Mouse (Mus musculus) neural tube, embryonic 14.5 days (tissue): ENCODE data around the gene Rflna. TPM values are rescaled to one million over a fixed set of nuclear protein-coding genes. Genes with fewer than 3 reads are reported as not detected.

Source experiments
- ATAC-seq: fragments of 200-750 bp; cut with Nextera tagmentation; 2 replicates; pipeline ENCODE4 v1.8.0; 2017; ENCODE audit warnings: low read depth, mild to moderate bottlenecking, moderate TSS enrichment, moderate library complexity
- H3K27ac ChIP-seq: fragments of 300-500 bp; sonication (generic); 2 replicates; pipeline ENCODE4 v1.5.1; 2014; ENCODE audit warnings: low read depth, mild to moderate bottlenecking, control low read depth, low read length, moderate library complexity, mixed read lengths
- H3K27me3 ChIP-seq: fragments of 300-500 bp; sonication (generic); 2 replicates; pipeline ENCODE4 v1.6.1; 2014; ENCODE audit warnings: low read length; ENCODE audit not compliant: control insufficient read depth, insufficient read depth
- H3K36me3 ChIP-seq: fragments of 300-500 bp; sonication (generic); 2 replicates; pipeline ENCODE4 v1.6.1; 2014; ENCODE audit warnings: low read length, mixed read lengths; ENCODE audit not compliant: control insufficient read depth, insufficient read depth
- H3K4me1 ChIP-seq: fragments of 300-500 bp; sonication (generic); 2 replicates; pipeline ENCODE4 v1.6.1; 2014; ENCODE audit warnings: low read length; ENCODE audit not compliant: control insufficient read depth, insufficient read depth
- H3K4me2 ChIP-seq: fragments of 300-500 bp; sonication (generic); 2 replicates; pipeline ENCODE4 v1.6.1; 2014; ENCODE audit warnings: mild to moderate bottlenecking, low read depth, low read length, control low read depth
- H3K4me3 ChIP-seq: fragments of 300-500 bp; sonication (generic); 2 replicates; pipeline ENCODE4 v1.5.1; 2014; ENCODE audit warnings: low read depth, low read length, control low read depth, mixed read lengths
- H3K9ac ChIP-seq: fragments of 300-500 bp; sonication (generic); replicated peaks from 2 replicates; pipeline ENCODE4 v1.6.1; 2014; ENCODE audit warnings: low read depth, mild to moderate bottlenecking, control low read depth, low read length, mixed read lengths
- H3K9me3 ChIP-seq: fragments of 300-500 bp; sonication (generic); 2 replicates; pipeline ENCODE4 v1.6.1; 2016; ENCODE audit warnings: low read length; ENCODE audit not compliant: control insufficient read depth
- WGBS: fragments of 180-500 bp; shearing (Covaris S2); extraction: QIAGEN DNeasy Blood & Tissue Kit; methylation state at CpG from one replicate; pipeline ENCODE4 v1.1.7; 2014; 5-methylcytosine and 5-hydroxymethylcytosine counted together
- polyA plus RNA-seq: library from polyadenylated mRNA; unstranded; fragments of >200 nt; fragmentation: Nextera tagmentation; extraction: Ambion mirVana; gene quantifications from 2 replicates; pipeline ENCODE4 v1.2.1, GENCODE M21; 2014

Gene Rflna
- polyA plus RNA-seq, 1 experiment from 2014 or later: 5.6 TPM

DNA sequence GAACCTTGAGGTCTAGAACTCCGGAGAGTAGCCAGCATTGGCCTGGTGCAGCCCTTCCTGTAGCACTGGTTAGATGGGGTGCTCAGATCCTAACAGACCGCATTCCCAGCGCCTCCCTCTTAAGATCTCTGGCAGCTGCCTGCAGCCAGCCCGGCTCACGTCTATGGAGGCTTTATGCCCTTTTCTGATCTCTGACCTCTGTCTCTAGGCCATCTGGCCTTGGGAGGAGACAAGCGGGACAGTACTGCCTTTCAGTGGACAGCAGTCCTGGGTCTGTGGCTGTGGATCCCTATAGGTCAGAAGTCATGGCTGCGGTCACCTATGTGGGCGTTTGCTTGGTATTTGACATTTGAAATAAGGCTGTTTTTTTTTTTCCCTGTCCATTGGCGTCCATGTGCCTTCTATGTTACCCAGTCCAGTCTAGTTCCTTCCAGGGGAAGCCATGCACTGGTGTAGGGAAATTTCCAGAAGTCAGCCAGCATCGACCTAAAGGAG, 2.2 kb upstream of the Rflna start:
- no peaks in the 10 kb centered on the region for H3K36me3 ChIP-seq
- 60% methylated on average over 10 of the region's 10 CpGs for WGBS
- H3K27ac ChIP-seq: no peak overlapping the region
- H3K4me2 ChIP-seq: no peak overlapping the region
- H3K9me3 ChIP-seq: no peaks in the 10 kb centered on the region
- no peak overlapping the region for H3K9ac ChIP-seq
- ATAC-seq: no peak
- peaks cover 8% of the 10 kb centered on the region; the same call in 1 of the 2 replicates for H3K4me1 ChIP-seq
- no peaks in the 10 kb centered on the region for H3K27me3 ChIP-seq
- H3K4me3 ChIP-seq: no peak overlapping the region

DNA sequence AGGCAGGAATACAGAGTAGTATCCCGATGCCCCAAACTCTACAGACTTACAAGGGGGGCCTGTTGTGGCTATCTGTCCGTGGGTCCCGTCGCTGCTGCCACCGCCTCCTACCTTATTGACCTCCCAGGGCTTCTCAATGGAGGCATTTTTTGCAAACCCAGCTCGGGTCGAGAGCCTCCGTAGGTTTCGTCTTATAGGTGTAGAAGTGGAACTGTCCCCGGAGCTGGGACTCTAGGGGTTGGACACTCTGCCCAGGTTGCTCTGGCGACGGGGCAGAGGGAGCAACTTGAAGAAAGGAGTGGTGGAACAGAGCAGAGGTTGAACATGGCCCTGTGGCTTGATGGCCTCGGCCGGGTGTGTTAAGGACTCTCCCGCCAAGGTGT, 843 bp downstream of the Rflna start:
- Histone ChIP-seq H3K27ac (no peak overlapping the region), H3K4me3 (peak overlapping the region; percentile 33), H3K9ac (peak overlapping the region; percentile 54; the same call in 1 of the 2 replicates), H3K4me1 (peaks cover 14% of the 10 kb centered on the region; the same call in 1 of the 2 replicates), H3K9me3 (no peaks in the 10 kb centered on the region), H3K36me3 (no peaks in the 10 kb centered on the region), H3K27me3 (no peaks in the 10 kb centered on the region), H3K4me2 (peak overlapping the region; percentile 48)
- 12% methylated on average over 15 of the region's 15 CpGs for WGBS
- ATAC-seq: no peak

GRCm38 (mm10) chr5:125005871-125006652, 3.0 kb downstream of the Rflna start:
- Histone ChIP-seq H3K27me3 (no peaks in the 10 kb centered on the region), H3K4me3 (no peak overlapping the region), H3K27ac (no peak overlapping the region), H3K9me3 (no peaks in the 10 kb centered on the region), H3K9ac (no peak overlapping the region), H3K4me1 (peaks cover 14% of the 10 kb centered on the region; the same call in 1 of the 2 replicates), H3K4me2 (no peak overlapping the region), H3K36me3 (no peaks in the 10 kb centered on the region)
- ATAC-seq: peak; percentile 42; the same call in 1 of the 2 replicates
- 58% methylated on average over 9 of the region's 9 CpGs for WGBS

DNA sequence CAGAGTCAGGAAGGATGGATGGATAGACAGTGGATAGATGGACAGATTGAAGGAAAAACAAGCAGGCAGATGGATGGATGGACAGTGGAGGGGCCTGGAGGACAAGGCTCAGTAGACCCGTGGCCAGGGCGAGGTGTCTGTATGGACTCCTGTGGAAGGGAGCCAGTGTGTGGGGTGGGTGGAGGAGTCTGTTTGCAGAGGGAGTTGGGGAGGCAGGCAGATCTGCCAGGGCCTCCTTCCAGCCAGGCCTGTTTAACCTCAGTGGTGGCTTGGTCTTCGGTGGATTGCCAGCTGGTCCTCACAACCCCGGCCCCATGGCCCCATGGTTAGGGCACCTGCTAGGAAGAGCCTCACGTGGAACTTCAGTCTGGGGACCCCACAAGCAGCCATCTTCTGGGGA, 3.9 kb downstream of the Rflna start:
- Histone ChIP-seq H3K4me2 (no peak overlapping the region), H3K36me3 (no peaks in the 10 kb centered on the region), H3K27ac (no peak overlapping the region), H3K27me3 (no peaks in the 10 kb centered on the region), H3K9ac (no peak overlapping the region), H3K4me3 (no peak overlapping the region), H3K4me1 (peaks cover 14% of the 10 kb centered on the region; the same call in 1 of the 2 replicates), H3K9me3 (no peaks in the 10 kb centered on the region)
- WGBS: 73% methylated on average over 5 of the region's 5 CpGs
- ATAC-seq: no peak

- peaks cover 2% of the 10 kb centered on the region; the same call in 1 of the 2 replicates for H3K4me1 ChIP-seq
- no peak overlapping the region for H3K27ac ChIP-seq
- no peaks in the 10 kb centered on the region for H3K27me3 ChIP-seq
- WGBS: 88% methylated on average over 24 of the region's 24 CpGs
- H3K36me3 ChIP-seq: 0 out of 2 replicates have a peak, but pooled peaks cover 5% of the 10 kb centered on the region
- H3K4me3 ChIP-seq: no peak overlapping the region
- H3K9me3 ChIP-seq: no peaks in the 10 kb centered on the region
- no peak for ATAC-seq
- H3K9ac ChIP-seq: no peak overlapping the region
- no peak overlapping the region for H3K4me2 ChIP-seq
Measured at GRCm38 (mm10) chr5:125011166-125011565, 8.1 kb downstream of the Rflna start.

DNA sequence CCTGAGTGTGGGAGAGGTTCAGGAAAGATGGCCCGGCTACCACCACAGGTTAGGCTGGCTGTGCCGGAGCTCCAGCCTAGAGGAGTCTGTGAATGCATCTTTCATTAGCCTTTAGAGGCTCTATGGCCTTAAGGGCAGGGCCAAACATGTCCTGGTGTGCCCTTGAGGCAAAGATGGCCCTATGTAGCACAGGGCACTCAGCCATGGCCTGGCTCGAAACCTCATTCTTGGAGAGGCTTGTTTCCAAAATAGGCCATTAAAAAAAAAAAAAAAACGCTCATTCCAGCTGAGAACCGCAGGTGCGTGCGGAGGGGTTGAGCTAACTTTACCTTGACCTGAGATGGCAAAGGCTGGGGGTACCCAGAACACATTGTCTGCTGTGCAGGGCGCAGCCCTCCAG, 8.6 kb downstream of the Rflna start:
- H3K4me1 ChIP-seq: no peaks in the 10 kb centered on the region
- no peak overlapping the region for H3K4me3 ChIP-seq
- no peaks in the 10 kb centered on the region for H3K27me3 ChIP-seq
- no peak overlapping the region for H3K9ac ChIP-seq
- no peaks in the 10 kb centered on the region for H3K9me3 ChIP-seq
- no peak overlapping the region for H3K27ac ChIP-seq
- no peak overlapping the region for H3K4me2 ChIP-seq
- ATAC-seq: no peak
- WGBS: 95% methylated on average over 8 of the region's 8 CpGs
- peaks cover 9% of the 10 kb centered on the region; the same call in 1 of the 2 replicates for H3K36me3 ChIP-seq

GRCm38 (mm10) chr5:125014497-125014896, 11.5 kb downstream of the Rflna start:
- Histone ChIP-seq H3K9me3 (no peaks in the 10 kb centered on the region), H3K9ac (no peak overlapping the region), H3K36me3 (peaks cover 32% of the 10 kb centered on the region), H3K27me3 (no peaks in the 10 kb centered on the region), H3K4me3 (no peak overlapping the region), H3K4me1 (no peaks in the 10 kb centered on the region), H3K4me2 (no peak overlapping the region), H3K27ac (no peak overlapping the region)
- ATAC-seq: no peak
- WGBS: 64% methylated on average over 7 of the region's 7 CpGs

DNA sequence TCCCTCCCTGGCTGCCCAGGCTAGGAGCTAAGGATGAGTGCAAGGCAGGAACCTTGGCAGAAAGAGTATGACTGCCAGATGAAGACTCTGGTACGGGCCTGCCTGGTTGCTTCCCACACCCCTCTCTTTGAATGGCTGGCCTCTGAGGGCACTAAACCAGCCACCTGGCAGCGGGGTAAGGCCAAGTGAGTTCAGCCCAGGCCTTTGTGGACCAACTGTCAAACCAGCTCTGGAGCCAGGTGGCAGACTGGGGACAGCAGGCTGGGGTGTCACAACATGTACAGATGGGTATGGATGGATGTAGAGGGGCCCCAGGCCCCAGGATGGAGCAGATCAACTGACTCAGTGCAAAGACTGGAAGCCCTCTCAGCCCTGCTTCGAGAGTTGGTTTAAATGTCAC, 12.0 kb downstream of the Rflna start:
- Histone ChIP-seq H3K27ac (no peak overlapping the region), H3K4me1 (no peaks in the 10 kb centered on the region), H3K9me3 (no peaks in the 10 kb centered on the region), H3K4me3 (no peak overlapping the region), H3K4me2 (no peak overlapping the region), H3K36me3 (peaks cover 32% of the 10 kb centered on the region), H3K27me3 (no peaks in the 10 kb centered on the region), H3K9ac (no peak overlapping the region)
- ATAC-seq: no peak
- 91% methylated on average over 3 of the region's 3 CpGs for WGBS

GRCm38 (mm10) chr5:125015576-125015975, 12.6 kb downstream of the Rflna start:
- H3K36me3 ChIP-seq: peaks cover 32% of the 10 kb centered on the region
- no peaks in the 10 kb centered on the region for H3K4me1 ChIP-seq
- 90% methylated on average over 9 of the region's 9 CpGs for WGBS
- H3K4me2 ChIP-seq: no peak overlapping the region
- no peaks in the 10 kb centered on the region for H3K27me3 ChIP-seq
- no peak for ATAC-seq
- no peak overlapping the region for H3K27ac ChIP-seq
- H3K9ac ChIP-seq: no peak overlapping the region
- H3K9me3 ChIP-seq: no peaks in the 10 kb centered on the region
- H3K4me3 ChIP-seq: no peak overlapping the region
